In genomic region chr14:104430819-104431218, GRCm38 (mm10) we compare ENCODE assay signal across 32 mouse cellular contexts. TPM values are rescaled to one million over a fixed set of nuclear protein-coding genes. Genes with fewer than 3 reads are reported as not detected.
DNase-seq lines count a peak whose midpoint lies in the region; ATAC-seq lines count a peak whose summit lies in the region.
"Had no signal": no experiment of that assay in that cellular context is flagged by ENCODE, and none has a peak within 500 bp of the region (broad histone marks: within the 10 kb centered on the region; RNA-seq: fewer than 3 reads in every experiment).

No protein-coding gene starts in this region.

- H3K27me3 ChIP-seq in embryonic facial prominence, embryonic 11.5 days (ENCODE audit: control insufficient read depth, insufficient read depth, low read length) = no peaks in the 10 kb centered on the region
- no peaks in the 10 kb centered on the region for H3K27me3 ChIP-seq in embryonic facial prominence, embryonic 10.5 days (replicated peaks; ENCODE audit: low read depth, poor library complexity, severe bottlenecking)
- no peaks in the 10 kb centered on the region for H3K27me3 ChIP-seq in kidney, embryonic 16.5 days (ENCODE audit: insufficient read depth, low read length)
- H3K27me3 ChIP-seq: embryonic facial prominence, embryonic 15.5 days; forebrain, embryonic 12.5 days; limb, embryonic 15.5 days; liver, embryonic 13.5 days; midbrain, embryonic 15.5 days had no signal

- H3K4me2 ChIP-seq in embryonic facial prominence, embryonic 11.5 days (ENCODE audit: low read depth, low read length) = no peak overlapping the region
- H3K4me2 ChIP-seq in kidney, embryonic 16.5 days (replicated peaks; ENCODE audit: low read depth, low read length) = no peak overlapping the region
- H3K4me2 ChIP-seq: embryonic facial prominence, embryonic 15.5 days; forebrain, embryonic 12.5 days; hindbrain, embryonic 14.5 days; limb, embryonic 15.5 days; liver, embryonic 13.5 days; midbrain, embryonic 15.5 days had no signal

- no peak for ATAC-seq in embryonic facial prominence, embryonic 11.5 days (replicated peaks; ENCODE audit: insufficient number of reproducible peaks, low FRiP score, low TSS enrichment, low read depth)
- no peak for ATAC-seq in kidney, embryonic 16.5 days (ENCODE audit: low FRiP score, low TSS enrichment)
- 0 out of 2 replicates have a peak, but pooled peaks have one; percentile 45 for ATAC-seq in common myeloid progenitor, adult 5-6 weeks (replicated peaks; ENCODE audit: low read depth, poor library complexity, severe bottlenecking)
- ATAC-seq: CD4-positive, CD25-positive, alpha-beta regulatory T cell, adult 4 months; forebrain, postnatal 0 days; inflammation-experienced regulatory T-cells, adult 6 months; midbrain, embryonic 15.5 days had no signal

- no peak overlapping the region for H3K4me3 ChIP-seq in embryonic facial prominence, embryonic 11.5 days (ENCODE audit: low read depth, low read length)
- H3K4me3 ChIP-seq in embryonic facial prominence, embryonic 10.5 days = no peak overlapping the region
- H3K4me3 ChIP-seq in kidney, embryonic 16.5 days (ENCODE audit: low read length) = no peak overlapping the region
- H3K4me3 ChIP-seq: embryonic facial prominence, embryonic 15.5 days; forebrain, embryonic 12.5 days; heart, embryonic 10.5 days; limb, embryonic 15.5 days; liver, embryonic 13.5 days; midbrain, embryonic 10.5 days; midbrain, embryonic 15.5 days had no signal

- WGBS in embryonic facial prominence, embryonic 11.5 days = 76% methylated on average over 4 of the region's 4 CpGs
- 80% methylated on average over 4 of the region's 4 CpGs for WGBS in embryonic facial prominence, embryonic 10.5 days
- 67% methylated on average over 4 of the region's 4 CpGs for WGBS in kidney, embryonic 16.5 days

- peak; percentile 24 for DNase-seq in embryonic facial prominence, embryonic 11.5 days (ENCODE audit: low spot score)
- DNase-seq in embryonic facial prominence, embryonic 10.5 days (ENCODE audit: low spot score) = no peak
- DNase-seq in kidney, postnatal 14 days = peak; percentile 2
- peak; percentile 1 for DNase-seq in 416B (ENCODE audit: low read depth)
- DNase-seq in gastrocnemius, postnatal 4 days (ENCODE audit: low spot score in 2 of 2) = no peak
- DNase-seq in adrenal gland, adult (ENCODE audit: inconsistent age in 2 of 2, low spot score in 1 of 2) = no peak
- DNase-seq: adrenal gland, postnatal 14 days; cerebellum, adult 11 months; cerebellum, adult 9-11 months; forebrain, postnatal 0 days; kidney, adult 11 months; kidney, postnatal 36 days; liver, embryonic 13.5 days; lung, adult 18-20 months; lung, postnatal 14 days; right cerebral cortex, adult 18-20 months; spleen, adult 18-20 months; thymus, postnatal 14 days had no signal

- no peak overlapping the region for H3K9ac ChIP-seq in embryonic facial prominence, embryonic 11.5 days (replicated peaks; ENCODE audit: low read length)
- H3K9ac ChIP-seq in kidney, embryonic 16.5 days (replicated peaks; ENCODE audit: low read length) = no peak overlapping the region
- H3K9ac ChIP-seq: embryonic facial prominence, embryonic 15.5 days; forebrain, embryonic 12.5 days; forebrain, postnatal 0 days; hindbrain, embryonic 14.5 days; limb, embryonic 15.5 days; liver, embryonic 13.5 days; midbrain, embryonic 15.5 days had no signal

- H3K27ac ChIP-seq in embryonic facial prominence, embryonic 11.5 days (replicated peaks; ENCODE audit: low read depth, low read length) = no peak overlapping the region
- H3K27ac ChIP-seq in embryonic facial prominence, embryonic 10.5 days (replicated peaks) = no peak overlapping the region
- H3K27ac ChIP-seq in kidney, embryonic 16.5 days (ENCODE audit: low read length) = no peak overlapping the region
- H3K27ac ChIP-seq: embryonic facial prominence, embryonic 15.5 days; forebrain, embryonic 12.5 days; heart, embryonic 10.5 days; hindbrain, embryonic 14.5 days; limb, embryonic 15.5 days; liver, embryonic 13.5 days; midbrain, embryonic 10.5 days; midbrain, embryonic 15.5 days had no signal

- no peaks in the 10 kb centered on the region for H3K36me3 ChIP-seq in embryonic facial prominence, embryonic 11.5 days (replicated peaks; ENCODE audit: control insufficient read depth, insufficient read depth, low read depth, low read length)
- no peaks in the 10 kb centered on the region for H3K36me3 ChIP-seq in embryonic facial prominence, embryonic 10.5 days (replicated peaks)
- H3K36me3 ChIP-seq in kidney, embryonic 16.5 days (ENCODE audit: insufficient read depth, low read length) = no peaks in the 10 kb centered on the region
- H3K36me3 ChIP-seq: embryonic facial prominence, embryonic 15.5 days; forebrain, embryonic 12.5 days; heart, embryonic 10.5 days; limb, embryonic 15.5 days; liver, embryonic 13.5 days; midbrain, embryonic 10.5 days; midbrain, embryonic 15.5 days had no signal

- H3K4me1 ChIP-seq in embryonic facial prominence, embryonic 11.5 days (ENCODE audit: control insufficient read depth, insufficient read depth, low read length) = no peaks in the 10 kb centered on the region
- no peaks in the 10 kb centered on the region for H3K4me1 ChIP-seq in embryonic facial prominence, embryonic 10.5 days
- H3K4me1 ChIP-seq in kidney, embryonic 16.5 days (ENCODE audit: insufficient read depth, low read length) = no peaks in the 10 kb centered on the region
- H3K4me1 ChIP-seq: embryonic facial prominence, embryonic 15.5 days; forebrain, embryonic 12.5 days; heart, embryonic 10.5 days; limb, embryonic 15.5 days; liver, embryonic 13.5 days; midbrain, embryonic 10.5 days; midbrain, embryonic 15.5 days had no signal

- H3K9me3 ChIP-seq in embryonic facial prominence, embryonic 11.5 days (replicated peaks; ENCODE audit: control insufficient read depth, low read length) = no peaks in the 10 kb centered on the region
- H3K9me3 ChIP-seq in embryonic facial prominence, embryonic 10.5 days = no peaks in the 10 kb centered on the region
- H3K9me3 ChIP-seq in kidney, embryonic 16.5 days (ENCODE audit: low read length) = no peaks in the 10 kb centered on the region
- H3K9me3 ChIP-seq: embryonic facial prominence, embryonic 15.5 days; forebrain, embryonic 12.5 days; heart, embryonic 10.5 days; limb, embryonic 15.5 days; liver, embryonic 13.5 days; midbrain, embryonic 10.5 days; midbrain, embryonic 15.5 days had no signal

RNA-seq across cellular contexts. Expression of gene Pou4f1, which starts 37.0 kb away (rescaled TPM):
- polyA plus RNA-seq in embryonic facial prominence, embryonic 11.5 days (2014; fragmentation: Nextera tagmentation; extraction: Ambion mirVana) = 28.3 and 29.6 TPM in 2 replicates
- 24.9 and 25.4 TPM in 2 replicates for polyA plus RNA-seq in embryonic facial prominence, embryonic 10.5 days (2016; fragmentation: Nextera tagmentation; extraction: Ambion mirVana)
- 0.32 and 0.35 TPM in 2 replicates for polyA plus RNA-seq in kidney, embryonic 16.5 days (2015; fragmentation: Nextera tagmentation; extraction: Ambion mirVana)
- total RNA-seq in common myeloid progenitor, adult 5-6 weeks (2017) = not detected in 2 replicates
- total RNA-seq in gastrocnemius, postnatal 4 days (2021) = 1 to 10 TPM; 2.4 to 2.8 TPM
- total RNA-seq: hematopoietic stem cell, adult 5-6 weeks; left cerebral cortex, postnatal 36 days; neutrophil, adult 5-6 weeks had no signal

Comparison
In these comparisons a context has a peak if more than half of its experiments do, and no peak if none do; other contexts are left out.
1. DNase-seq: peak in embryonic facial prominence, embryonic 11.5 days (single experiment), kidney, postnatal 14 days (single experiment) and 416B (single experiment); none in embryonic facial prominence, embryonic 10.5 days (single experiment), gastrocnemius, postnatal 4 days (0 of 2) and adrenal gland, adult (0 of 2).
2. RNA of gene Pou4f1, which starts 37.0 kb away (polyA plus RNA-seq): 28.3 to 29.6 TPM in embryonic facial prominence, embryonic 11.5 days and 24.9 to 25.4 TPM in embryonic facial prominence, embryonic 10.5 days; 0.32 to 0.35 TPM in kidney, embryonic 16.5 days; every median in the first group is over 10 times any median in the second.